Mouse (Mus musculus): ENCODE data around the gene Fgd6.
A peak's percentile ranks its signal among the peaks of the same experiment; 100 is the strongest.

The Fgd6 gene

DNA sequence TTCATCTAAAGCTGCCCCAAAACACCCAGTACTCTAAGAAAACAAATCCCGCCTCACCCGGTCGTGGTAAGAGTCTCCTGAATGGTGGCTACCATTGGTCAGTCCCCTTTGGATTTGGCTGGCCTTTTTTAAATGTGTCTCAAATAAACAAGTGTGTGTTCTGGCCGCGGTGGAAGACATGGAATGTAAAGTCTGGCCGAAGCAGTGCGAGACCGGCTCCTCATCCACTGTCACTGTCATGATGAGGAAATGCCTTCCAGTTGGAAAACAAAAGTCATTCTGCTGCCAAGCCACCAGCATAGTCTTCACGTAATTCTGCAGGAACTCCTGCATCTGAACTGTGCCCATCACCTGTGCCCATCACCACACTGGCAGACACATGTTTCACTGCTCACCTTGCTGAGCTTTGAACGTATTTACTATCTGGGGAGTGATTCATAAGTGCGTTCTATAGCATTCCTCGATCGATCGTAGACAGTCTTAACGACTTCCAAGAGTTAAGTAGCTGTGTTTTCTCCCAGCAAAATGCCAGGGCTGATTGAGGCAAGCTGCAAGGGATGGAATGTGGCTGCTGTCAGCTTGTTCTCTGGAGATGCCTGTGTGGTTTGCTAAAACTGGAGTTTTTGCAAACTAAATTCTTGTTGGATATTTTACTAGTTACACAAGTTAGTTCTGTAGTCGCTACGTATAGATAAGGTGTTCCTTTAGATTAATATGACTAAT lies 60.1 kb downstream of the Fgd6 start:
- no peak for DNase-seq (ENCODE audit: low spot score)

DNA sequence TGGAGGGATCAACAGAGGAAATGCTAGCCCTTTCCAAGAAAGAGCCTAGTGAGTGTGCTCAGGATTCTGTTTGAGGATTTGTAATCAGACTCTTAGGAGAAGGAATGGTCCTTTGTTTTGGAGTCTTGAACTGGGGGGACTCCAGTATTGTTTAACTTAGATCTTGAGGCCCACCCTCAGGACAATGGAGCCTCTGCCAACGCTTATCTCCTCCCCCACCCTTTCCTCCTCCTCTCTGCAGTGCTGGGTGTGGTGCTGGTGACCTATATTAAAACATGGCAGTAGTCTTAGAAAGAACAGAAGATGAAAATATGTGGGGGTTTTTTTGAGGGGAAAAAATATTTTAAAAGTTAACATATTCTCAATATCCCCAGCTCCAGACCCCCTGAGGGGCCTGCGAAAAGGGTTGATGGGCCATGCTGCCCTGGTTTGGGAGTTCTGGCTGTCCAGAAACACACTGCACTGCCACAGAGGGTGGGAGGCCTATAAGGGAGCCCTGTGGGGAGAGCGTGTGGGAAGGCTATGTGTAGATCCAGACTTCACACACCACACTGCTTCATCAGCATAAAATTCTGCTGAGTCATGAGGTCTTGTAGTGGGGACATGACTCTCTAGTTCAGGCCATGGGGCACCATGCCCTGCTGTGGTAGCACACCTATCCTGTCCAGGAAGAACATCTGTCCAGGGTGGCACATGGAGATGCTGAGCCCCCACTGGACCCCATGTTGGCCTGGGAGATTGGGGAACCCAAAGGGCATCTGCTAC lies 61.5 kb downstream of the Fgd6 start:
- DNase-seq (ENCODE audit: low spot score) = no peak

GRCm38 (mm10) chr10:94098100-94098499 lies 62.3 kb downstream of the Fgd6 start:
- DNase-seq (ENCODE audit: low spot score) = no peak

- DNase-seq (ENCODE audit: low spot score) = no peak
Observed at GRCm38 (mm10) chr10:94105498-94105897, 69.7 kb downstream of the Fgd6 start.

DNA sequence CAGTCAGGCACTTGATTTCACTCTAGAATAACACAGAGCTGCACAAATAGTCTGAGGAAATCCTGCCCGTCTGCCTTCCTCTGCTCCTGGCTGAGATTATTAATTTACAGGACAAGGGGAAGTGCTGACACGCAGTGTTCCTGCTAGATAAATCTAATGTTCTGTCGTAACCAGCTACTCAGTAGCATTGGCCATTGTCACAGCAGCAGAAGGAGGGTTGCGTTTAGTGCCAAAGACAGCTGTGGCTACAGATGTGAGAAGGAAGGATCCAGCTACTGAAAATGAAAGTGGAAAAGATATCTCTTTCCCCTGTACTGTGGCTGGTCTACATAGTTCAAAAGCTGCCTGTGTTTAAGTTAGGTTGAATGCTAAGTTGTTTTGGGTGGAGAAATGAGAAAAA lies 71.4 kb downstream of the Fgd6 start:
- DNase-seq (ENCODE audit: low spot score) = no peak

- DNase-seq (ENCODE audit: low spot score) = no peak
Observed at GRCm38 (mm10) chr10:94107607-94108006, 71.8 kb downstream of the Fgd6 start.

DNA sequence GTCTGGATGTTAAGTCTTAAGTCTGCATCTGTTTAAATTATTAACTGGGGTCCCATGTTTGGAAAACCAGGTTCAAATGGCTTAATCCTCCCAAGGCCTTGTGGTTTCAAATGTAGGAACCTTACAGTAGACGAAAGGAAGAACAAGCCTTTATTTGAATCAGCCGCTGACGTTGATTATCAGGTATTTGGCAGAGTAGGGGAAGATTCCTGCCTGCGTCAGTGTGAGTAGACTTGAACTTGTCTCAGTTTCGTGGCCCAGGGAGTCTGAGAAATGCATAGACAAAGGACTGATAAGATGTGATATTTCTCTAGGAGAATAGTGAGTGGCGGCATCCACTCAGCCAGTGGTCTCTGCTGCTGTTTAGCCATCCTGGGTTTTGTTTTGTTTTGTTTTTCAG lies 73.0 kb downstream of the Fgd6 start:
- DNase-seq (ENCODE audit: low spot score) = no peak

DNA sequence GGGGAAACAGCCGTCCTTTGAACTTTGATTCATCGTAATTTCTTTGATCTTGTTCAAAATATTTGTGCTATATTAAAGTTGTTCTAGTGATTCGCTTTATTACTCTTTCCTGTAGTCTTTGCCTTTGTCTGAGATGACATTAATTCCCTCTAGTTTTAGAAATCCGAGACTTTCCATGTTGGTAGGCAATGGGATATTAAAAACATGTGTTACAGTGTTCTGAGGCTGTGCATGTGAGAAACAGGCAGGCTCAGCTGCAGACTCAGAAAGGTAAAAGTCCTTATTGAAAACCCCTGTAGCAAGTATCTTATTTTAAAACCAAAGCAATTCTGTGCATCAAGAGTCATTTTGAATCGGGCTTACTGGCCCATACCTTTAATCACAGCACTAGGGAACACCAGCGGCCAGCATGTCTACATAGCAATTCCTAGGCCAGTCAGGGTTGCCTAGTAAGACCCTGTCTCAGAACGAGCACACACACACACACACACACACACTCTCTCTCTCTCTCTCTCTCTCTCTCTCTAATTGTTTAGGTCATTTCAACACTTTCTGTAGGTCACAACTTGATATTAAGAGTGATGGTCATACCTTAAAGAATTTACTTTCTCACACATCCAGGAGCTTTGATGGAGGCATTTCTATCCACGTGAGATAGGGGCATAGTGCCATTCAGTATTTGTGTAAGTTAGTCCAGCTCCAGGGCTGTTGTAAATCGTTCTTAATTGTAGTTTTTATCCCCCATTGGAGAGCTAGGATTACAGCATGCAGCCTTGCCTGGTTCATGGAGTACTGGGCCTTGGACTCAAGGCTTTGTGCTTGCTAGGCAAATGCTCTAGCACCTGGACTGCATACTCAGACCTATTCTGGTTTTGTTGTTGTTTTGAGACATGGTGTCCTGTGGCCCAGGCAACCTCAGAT lies 75.3 kb downstream of the Fgd6 start:
- DNase-seq (ENCODE audit: low spot score) = no peak

GRCm38 (mm10) chr10:94112207-94112606 lies 76.4 kb downstream of the Fgd6 start:
- no peak for DNase-seq (ENCODE audit: low spot score)

DNA sequence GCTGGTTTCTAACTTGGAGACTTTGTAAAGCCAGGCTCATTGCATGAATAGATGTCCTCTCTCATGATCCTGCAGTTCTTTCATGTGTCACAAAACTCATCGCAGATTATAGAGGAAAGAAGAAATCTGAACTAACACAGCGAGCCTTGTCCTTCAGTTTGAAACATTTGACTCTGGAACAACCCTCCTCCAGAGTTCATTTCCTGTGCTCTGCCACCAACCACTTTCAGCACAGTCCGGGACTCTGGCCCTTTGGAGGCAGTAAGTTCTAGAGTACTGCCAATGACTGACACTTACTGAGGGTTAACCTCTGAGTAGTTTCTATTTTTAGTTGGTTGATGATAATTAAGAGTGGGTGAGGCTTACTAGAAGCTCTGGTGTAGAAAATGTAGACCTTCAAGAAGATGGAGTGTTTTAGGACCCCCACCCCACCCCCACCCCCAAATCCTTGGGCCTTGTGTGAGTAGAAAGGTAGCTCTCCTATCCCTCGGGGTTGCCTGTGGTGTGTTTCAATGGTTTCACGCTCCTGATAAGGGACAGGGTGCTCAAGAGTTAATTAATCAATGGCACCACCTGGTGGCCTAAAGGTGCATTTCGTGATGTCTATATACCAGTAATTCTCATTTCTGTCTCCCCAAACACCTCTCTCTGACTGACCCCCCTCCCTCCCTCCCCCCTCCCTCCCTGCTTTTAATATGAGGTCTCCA lies 80.2 kb downstream of the Fgd6 start:
- DNase-seq (ENCODE audit: low spot score) = peak; percentile 62

GRCm38 (mm10) chr10:94116781-94117340 lies 81.1 kb downstream of the Fgd6 start:
- no peak for DNase-seq (ENCODE audit: low spot score)

DNA sequence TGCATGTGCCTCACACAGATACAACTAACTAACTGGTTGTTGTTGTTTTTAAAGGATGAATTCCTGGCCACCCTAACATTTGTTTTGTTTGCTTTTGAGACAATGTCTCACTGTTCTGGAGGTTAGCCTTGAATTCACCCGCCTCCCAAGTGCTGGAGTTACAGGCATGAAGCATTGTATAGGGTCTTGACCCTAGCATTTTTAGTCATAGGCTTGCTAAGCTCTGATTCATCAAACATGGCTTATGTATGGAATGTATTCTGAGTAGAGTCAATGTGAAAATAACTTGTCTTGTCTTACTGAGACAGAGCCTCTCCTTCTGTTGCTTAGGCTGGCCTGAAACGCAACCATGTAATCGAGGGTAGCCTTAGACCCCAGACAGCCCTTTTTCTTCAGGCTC lies 82.1 kb downstream of the Fgd6 start:
- DNase-seq (ENCODE audit: low spot score) = no peak

GRCm38 (mm10) chr10:94118993-94119392 lies 83.2 kb downstream of the Fgd6 start:
- no peak for DNase-seq (ENCODE audit: low spot score)

- DNase-seq (ENCODE audit: low spot score) = no peak
Observed at GRCm38 (mm10) chr10:94120676-94121075, 84.9 kb downstream of the Fgd6 start.

DNA sequence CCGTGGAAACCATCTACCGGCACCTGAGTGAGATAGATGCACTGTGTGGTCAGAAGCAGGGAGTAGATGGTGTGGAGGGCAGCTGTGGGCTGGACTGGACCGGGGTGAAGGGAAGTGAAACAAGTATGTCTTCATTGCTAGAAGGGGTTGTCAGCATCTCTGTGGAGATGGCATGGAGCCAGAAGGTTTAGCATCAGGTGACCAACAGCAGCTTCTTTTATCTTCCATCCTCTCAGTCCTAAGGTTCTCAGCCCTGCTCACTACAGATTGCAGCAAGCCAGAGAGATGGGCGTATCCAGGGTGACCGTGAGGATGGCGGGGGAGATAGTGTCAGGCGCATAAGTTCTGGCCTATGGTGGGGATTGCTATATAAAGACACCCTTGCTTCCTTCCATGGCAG lies 86.8 kb downstream of the Fgd6 start:
- no peak for DNase-seq (ENCODE audit: low spot score)

DNA sequence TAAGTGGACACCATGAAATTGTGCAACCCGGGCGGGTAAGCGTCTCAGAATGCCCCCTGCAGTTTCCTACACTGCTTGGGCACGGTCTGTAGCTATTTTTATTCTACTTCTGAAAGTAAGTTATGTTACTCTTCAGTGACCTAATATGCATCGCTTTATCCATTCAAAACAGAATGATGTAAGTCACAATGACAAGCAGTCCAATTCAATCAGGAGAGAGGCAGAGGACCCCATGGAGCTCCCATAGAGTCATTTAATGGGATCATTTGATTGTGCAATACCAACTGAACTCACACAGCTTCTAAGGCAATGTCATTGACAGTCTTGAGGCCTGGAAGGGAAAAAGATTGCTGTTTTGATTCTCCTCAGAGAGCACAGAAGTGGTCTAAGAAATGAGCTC lies 87.8 kb downstream of the Fgd6 start:
- DNase-seq (ENCODE audit: low spot score) = no peak

DNA sequence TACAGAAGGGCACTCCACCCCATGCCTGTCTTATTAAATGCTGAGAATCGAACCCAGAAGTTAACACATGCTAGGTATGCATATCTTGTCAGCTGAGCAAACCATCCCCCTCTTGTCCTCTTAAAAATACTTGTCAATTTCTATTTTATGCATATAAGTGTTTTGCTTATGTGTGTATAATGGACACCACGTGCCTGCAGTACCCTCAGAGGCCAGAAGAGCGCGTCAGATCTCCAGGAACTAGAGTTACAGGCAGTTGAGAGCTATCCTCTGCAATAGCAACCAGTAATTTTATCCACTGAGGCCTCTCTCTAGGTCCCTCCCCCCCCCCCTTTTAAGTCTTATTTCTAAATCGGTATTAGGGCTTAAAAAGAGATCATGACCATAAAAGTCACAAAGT lies 88.6 kb downstream of the Fgd6 start:
- no peak for DNase-seq (ENCODE audit: low spot score)

DNA sequence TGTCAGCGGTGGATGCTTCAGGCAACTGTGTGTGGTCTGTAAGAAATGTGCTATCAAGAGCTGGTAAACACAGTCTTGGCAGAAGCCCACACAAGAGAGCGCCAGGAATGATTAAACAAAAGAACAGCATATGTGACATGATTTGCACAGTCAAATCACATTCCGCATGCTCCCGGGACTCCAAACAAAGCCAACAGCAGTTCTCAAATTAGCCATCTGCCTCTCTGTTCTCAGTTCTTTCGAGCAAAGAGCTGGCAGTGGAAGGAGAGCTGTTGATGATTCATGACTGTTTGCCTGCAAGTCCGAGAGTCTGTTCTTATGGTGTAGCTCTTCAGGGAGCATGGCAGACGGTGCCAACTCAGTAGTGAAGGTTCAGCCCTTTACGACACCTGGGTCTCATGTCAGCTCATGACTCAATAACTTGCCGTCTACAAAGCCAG lies 93.9 kb downstream of the Fgd6 start:
- peak; percentile 27 for DNase-seq (ENCODE audit: low spot score)

- DNase-seq (ENCODE audit: low spot score) = no peak
Observed at GRCm38 (mm10) chr10:94133081-94133480, 97.3 kb downstream of the Fgd6 start.

- no peak for DNase-seq (ENCODE audit: low spot score)
Observed at GRCm38 (mm10) chr10:94133674-94134073, 97.9 kb downstream of the Fgd6 start.

GRCm38 (mm10) chr10:94134535-94135390 lies 99.0 kb downstream of the Fgd6 start:
- DNase-seq (ENCODE audit: low spot score) = no peak

All from ovary, postnatal 14 days (tissue).